Mouse (Mus musculus): ENCODE measurements around the gene Ubash3a. TPM values are rescaled to one million over a fixed set of nuclear protein-coding genes. Genes with fewer than 3 reads are reported as not detected.

Gene Ubash3a
- polyA plus RNA-seq, 1 experiment from 2014 or later, result 0.42 TPM

DNA sequence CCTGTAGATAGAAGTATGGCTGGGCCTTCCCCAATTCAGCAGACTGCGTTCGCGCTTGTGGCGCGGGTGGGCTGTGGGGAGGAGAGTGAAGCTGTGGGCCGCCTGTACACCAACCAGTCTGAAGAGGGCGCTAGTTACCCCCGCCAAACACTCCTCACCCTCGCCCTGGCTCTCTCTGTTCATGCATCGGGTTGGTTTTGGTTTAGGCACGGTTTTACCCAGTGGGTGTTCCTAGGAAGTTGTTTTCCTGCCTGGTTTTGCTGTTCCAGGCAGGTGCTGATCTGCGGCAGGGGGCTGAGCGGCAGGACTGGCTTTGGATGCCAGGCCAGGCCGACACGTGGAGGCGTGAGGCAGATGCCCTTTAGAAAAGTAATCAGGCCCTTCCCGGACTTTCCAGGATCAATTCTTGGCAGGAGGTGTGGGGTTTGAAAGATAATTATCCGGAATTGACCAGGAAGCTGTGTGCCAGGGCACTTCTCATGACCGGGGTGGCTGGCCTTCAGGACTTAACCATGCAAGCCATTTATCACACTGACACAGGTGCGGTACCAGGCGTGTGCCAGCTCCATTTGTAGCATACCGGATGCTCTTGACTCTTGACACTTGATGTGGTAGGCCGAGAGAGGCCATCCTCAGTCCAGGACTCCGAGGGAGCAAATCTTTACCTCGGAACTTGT lies 87.7 kb downstream of the Ubash3a start:
- no peaks in the 10 kb centered on the region for H3K36me3 ChIP-seq (replicated peaks)
- H3K27me3 ChIP-seq (ENCODE audit: poor library complexity, severe bottlenecking), result peaks cover 40% of the 10 kb centered on the region
- peaks cover 28% of the 10 kb centered on the region for H3K4me1 ChIP-seq
- H3K9me3 ChIP-seq, result no peaks in the 10 kb centered on the region
- H3K27ac ChIP-seq, result peak overlapping the region; percentile 86
- H3K4me3 ChIP-seq, result peak overlapping the region; percentile 73
- DNase-seq (ENCODE audit: extremely low spot score, low spot score), result peak; percentile 53
- 24% methylated on average over 25 of the region's 25 CpGs for WGBS

GRCm38 (mm10) chr17:31295892-31296781 lies 88.5 kb downstream of the Ubash3a start:
- Histone ChIP-seq H3K4me3 (peak overlapping the region; percentile 73), H3K27me3 (ENCODE audit: poor library complexity, severe bottlenecking) (peaks cover 40% of the 10 kb centered on the region)
- WGBS, result under 1% methylated on average over 68 of the region's 68 CpGs

More at GRCm38 (mm10) chr17:31295892-31296781, 88.5 kb downstream of the Ubash3a start:
- Histone ChIP-seq H3K36me3 (replicated peaks) (no peaks in the 10 kb centered on the region), H3K4me1 (peaks cover 28% of the 10 kb centered on the region), H3K9me3 (no peaks in the 10 kb centered on the region), H3K27ac (peak overlapping the region; percentile 86)
- peak; percentile 72 for DNase-seq (ENCODE audit: extremely low spot score, low spot score)

Other genes with a start within 250 kb of the Ubash3a start
- gene Abcg1, start 150.2 kb upstream of the Ubash3a start, polyA plus RNA-seq (2016; fragmentation: Nextera tagmentation; extraction: Ambion mirVana), result 6.7 and 7.9 TPM in 2 replicates
- 0.64 and 0.71 TPM in 2 replicates for gene Tff3, start 78.2 kb upstream of the Ubash3a start, polyA plus RNA-seq (2016; fragmentation: Nextera tagmentation; extraction: Ambion mirVana)
- not detected in 2 replicates for gene Tff2, start 63.6 kb upstream of the Ubash3a start, polyA plus RNA-seq (2016; fragmentation: Nextera tagmentation; extraction: Ambion mirVana)
- not detected in 2 replicates for gene Tff1, start 42.6 kb upstream of the Ubash3a start, polyA plus RNA-seq (2016; fragmentation: Nextera tagmentation; extraction: Ambion mirVana)
- gene Tmprss3, start 8.9 kb upstream of the Ubash3a start, polyA plus RNA-seq (2016; fragmentation: Nextera tagmentation; extraction: Ambion mirVana), result not detected in 2 replicates
- gene Rsph1, start 69.5 kb downstream of the Ubash3a start, polyA plus RNA-seq (2016; fragmentation: Nextera tagmentation; extraction: Ambion mirVana), result 3.5 and 4.3 TPM in 2 replicates
- gene Slc37a1, start 78.9 kb downstream of the Ubash3a start, polyA plus RNA-seq (2016; fragmentation: Nextera tagmentation; extraction: Ambion mirVana), result 4.5 and 6.7 TPM in 2 replicates
- 16.6 and 16.8 TPM in 2 replicates for gene Pde9a, start 178.3 kb downstream of the Ubash3a start, polyA plus RNA-seq (2016; fragmentation: Nextera tagmentation; extraction: Ambion mirVana)